Mouse (Mus musculus) heart, adult 2 months (tissue): ENCODE measurements around the gene Sh3bp1.

Experiments used
- EP300 ChIP-seq: fragments of 200-500 bp; IDR thresholded peaks from 2 replicates; pipeline ENCODE4 v1.6.1; 2011; ENCODE audit warnings: low read depth, low read length, control low read depth; ENCODE audit not compliant: insufficient read depth
- POLR2A ChIP-seq: fragments of 200-500 bp; IDR thresholded peaks from 2 replicates; pipeline ENCODE4 v1.6.1; 2011; ENCODE audit warnings: mild to moderate bottlenecking, low read depth, low read length, control low read depth; ENCODE audit not compliant: insufficient read depth

- TF ChIP-seq EP300 (no peak), POLR2A (no peak)
These were observed 29.8 kb upstream of the Sh3bp1 start for GRCm38 (mm10) chr15:78869775-78870174.
